Mouse (Mus musculus) ES-Bruce4 (cell line): ENCODE results near the gene C8a.

Experiments used
- CTCF ChIP-seq: IDR thresholded peaks from one replicate; pipeline ENCODE4 v1.8.1; 2011; ENCODE audit warnings: low read depth, low read length
- EP300 ChIP-seq: IDR thresholded peaks from 2 replicates; pipeline ENCODE4 v1.6.1; 2011; ENCODE audit warnings: low read depth, low read length; ENCODE audit not compliant: insufficient read depth

DNA sequence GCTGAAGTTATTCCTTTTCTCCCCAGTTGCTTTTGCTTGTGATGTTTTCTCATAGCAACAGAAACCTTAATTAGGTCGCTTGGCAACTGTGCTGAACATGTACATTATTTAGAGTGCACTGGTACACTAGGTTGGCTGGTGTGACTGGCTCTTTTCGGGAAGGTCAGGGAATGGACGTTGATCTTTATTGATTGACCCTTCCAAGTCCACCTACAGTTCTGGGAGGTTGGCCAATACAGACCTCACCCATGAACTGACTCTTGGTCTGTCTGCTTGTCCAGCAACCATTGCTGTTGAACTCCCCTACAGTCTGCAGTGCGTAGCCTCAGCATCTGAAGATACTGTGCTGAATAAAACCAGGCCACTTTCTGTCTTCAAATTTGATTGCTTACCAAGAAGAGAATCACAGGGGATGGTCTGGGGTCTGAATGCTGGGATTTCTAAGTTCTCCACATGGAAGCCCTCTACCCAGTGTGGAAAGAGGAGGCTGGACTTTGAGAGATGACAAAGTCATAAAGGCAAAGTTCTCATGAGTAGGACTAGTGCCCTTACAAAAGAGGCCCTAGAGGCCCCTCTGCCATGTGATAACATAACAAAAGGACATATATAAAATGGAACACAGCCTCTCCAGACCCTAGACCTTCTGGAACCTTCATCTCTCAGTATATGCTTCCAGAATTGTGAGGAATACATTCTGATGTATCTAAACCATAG, 59.5 kb downstream of the C8a start:
- no peak for TF ChIP-seq CTCF
- TF ChIP-seq EP300, result no peak
